Mouse (Mus musculus) spleen, postnatal 36 days (tissue): ENCODE measurements at regions not wholly inside any gene's neighbourhood (a gene's known extent, or its start where the extent isn't known, plus 50 kb on each side); places are given as distances from the start of the nearest gene placed in this dataset.
A peak's percentile ranks its signal among the peaks of the same experiment; 100 is the strongest.

ENCODE experiments used
- DNase-seq, 2 experiments: peaks; one replicate each; pipeline ENCODE4 v3.0.0; 2022; ENCODE audit warnings: low spot score in 2 of 2, mixed read lengths in 1 of 2

- DNase-seq: no peak
Measured at GRCm38 (mm10) chr17:47226391-47226790, 142.3 kb upstream of the Mrps10 start.

GRCm38 (mm10) chr17:47225306-47226269 lies 143.1 kb upstream of the Mrps10 start:
- DNase-seq: peak in 1 of 2 experiments; percentile 24

GRCm38 (mm10) chr17:47221068-47221796 lies 147.5 kb upstream of the Mrps10 start:
- DNase-seq: peak in 1 of 2 experiments; percentile 11

GRCm38 (mm10) chr17:47219846-47220245 lies 148.8 kb upstream of the Mrps10 start:
- no peak for DNase-seq

- DNase-seq: no peak
Measured at GRCm38 (mm10) chr17:47216490-47216889, 152.2 kb upstream of the Mrps10 start.

- DNase-seq: peak in 1 of 2 experiments; percentile 23
Measured at GRCm38 (mm10) chr17:47215841-47216240, 152.8 kb upstream of the Mrps10 start.

- peak in 1 of 2 experiments; percentile 18 for DNase-seq
Measured at GRCm38 (mm10) chr17:47214111-47214510, 154.6 kb upstream of the Mrps10 start.

GRCm38 (mm10) chr17:47210441-47211196 lies 158.1 kb upstream of the Mrps10 start:
- DNase-seq: no peak

- DNase-seq: no peak
Measured at GRCm38 (mm10) chr17:47208886-47209585, 159.7 kb upstream of the Mrps10 start.

- DNase-seq: no peak
Measured at GRCm38 (mm10) chr17:47207471-47207870, 161.2 kb upstream of the Mrps10 start.

- no peak for DNase-seq
Measured at GRCm38 (mm10) chr17:47204470-47205162, 164.1 kb upstream of the Mrps10 start.

- DNase-seq: no peak
Measured at GRCm38 (mm10) chr17:47199206-47199605, 169.5 kb upstream of the Mrps10 start.

- no peak for DNase-seq
Measured at GRCm38 (mm10) chr17:47197957-47198356, 170.7 kb upstream of the Mrps10 start.

GRCm38 (mm10) chr17:47196992-47197391 lies 171.7 kb upstream of the Mrps10 start:
- no peak for DNase-seq

GRCm38 (mm10) chr17:47195981-47196380 lies 172.7 kb upstream of the Mrps10 start:
- no peak for DNase-seq

GRCm38 (mm10) chr17:47194463-47195012 lies 174.1 kb upstream of the Mrps10 start:
- no peak for DNase-seq

- DNase-seq: no peak
Measured at GRCm38 (mm10) chr17:47191416-47191815, 177.3 kb upstream of the Mrps10 start.

GRCm38 (mm10) chr17:47189770-47190169 lies 178.9 kb upstream of the Mrps10 start:
- DNase-seq: no peak

- no peak for DNase-seq
Measured at GRCm38 (mm10) chr17:47184148-47184547, 173.8 kb upstream of the Ubr2 start.

- no peak for DNase-seq
Measured at GRCm38 (mm10) chr17:47182118-47182517, 171.8 kb upstream of the Ubr2 start.
